Mouse (Mus musculus): Measurements from ENCODE around the gene Gtsf1. TPM values are rescaled to one million over a fixed set of nuclear protein-coding genes. Genes with fewer than 3 reads are reported as not detected.

Gtsf1 gene
- polyA plus RNA-seq, 1 experiment from 2014 or later = 0.33 TPM

DNA sequence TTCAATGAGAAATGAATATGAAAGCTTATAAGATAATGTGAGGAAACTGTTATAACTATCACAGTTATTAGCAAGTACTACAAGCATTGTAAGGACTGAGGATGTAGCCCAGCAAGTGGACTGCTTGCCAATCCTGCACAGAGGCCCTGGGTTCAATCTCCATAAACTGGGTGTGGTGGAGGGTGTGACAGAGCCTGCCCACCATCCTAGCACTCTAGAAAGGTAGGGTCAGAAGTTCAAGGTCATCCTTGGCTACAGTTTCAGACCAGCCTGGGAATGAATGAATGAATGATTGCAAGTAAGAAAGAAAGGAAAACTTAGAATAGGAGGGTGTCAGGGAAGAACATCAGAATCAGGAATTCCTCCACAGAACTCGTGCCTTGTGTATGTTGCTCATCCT lies 66.5 kb downstream of the Gtsf1 start:
- ATAC-seq (ENCODE audit: low FRiP score, low TSS enrichment) (no peak), DNase-seq (no peak)
- 63% methylated on average over 1 of the region's 1 CpGs for WGBS
- no peaks in the 10 kb centered on the region for H3K36me3 ChIP-seq (ENCODE audit: control insufficient read depth, insufficient read depth, low read length)
- no peak overlapping the region for H3K4me2 ChIP-seq (ENCODE audit: low read length)
- peaks cover 13% of the 10 kb centered on the region for H3K4me1 ChIP-seq (ENCODE audit: control insufficient read depth, insufficient read depth, low read length)
- H3K4me3 ChIP-seq (replicated peaks; ENCODE audit: low read depth, low read length) = no peak overlapping the region
- H3K9me3 ChIP-seq (ENCODE audit: control insufficient read depth, low read length) = no peaks in the 10 kb centered on the region
- H3K27ac ChIP-seq (replicated peaks; ENCODE audit: low read depth, low read length) = no peak overlapping the region
- H3K9ac ChIP-seq (replicated peaks; ENCODE audit: low read length) = no peak overlapping the region
- H3K27me3 ChIP-seq (ENCODE audit: control insufficient read depth, insufficient read depth, low read length) = 0 out of 2 replicates have a peak, but pooled peaks cover 4% of the 10 kb centered on the region

DNA sequence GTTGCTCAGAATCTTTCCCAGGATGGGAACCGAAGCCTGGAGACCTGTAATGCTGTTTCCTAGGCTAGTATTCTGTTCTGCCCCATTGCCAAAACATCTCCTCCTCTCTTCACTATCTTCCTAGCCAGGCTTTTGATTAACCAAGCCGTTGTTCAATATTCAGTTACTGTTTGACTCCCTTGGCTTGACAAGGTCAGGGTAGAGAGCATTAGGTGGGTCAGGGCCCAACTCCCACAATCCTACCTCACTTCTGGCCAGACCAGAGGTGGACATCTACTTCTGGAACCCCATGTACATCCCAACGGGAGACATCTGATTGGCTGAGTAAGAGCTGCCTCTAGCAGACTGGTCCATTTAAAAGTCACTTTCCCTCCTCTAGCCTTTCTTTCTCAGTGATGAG lies 67.3 kb downstream of the Gtsf1 start:
- Histone ChIP-seq H3K4me2 (ENCODE audit: low read length) (no peak overlapping the region), H3K9ac (replicated peaks; ENCODE audit: low read length) (no peak overlapping the region)
- 93% methylated on average over 3 of the region's 3 CpGs for WGBS

DNA sequence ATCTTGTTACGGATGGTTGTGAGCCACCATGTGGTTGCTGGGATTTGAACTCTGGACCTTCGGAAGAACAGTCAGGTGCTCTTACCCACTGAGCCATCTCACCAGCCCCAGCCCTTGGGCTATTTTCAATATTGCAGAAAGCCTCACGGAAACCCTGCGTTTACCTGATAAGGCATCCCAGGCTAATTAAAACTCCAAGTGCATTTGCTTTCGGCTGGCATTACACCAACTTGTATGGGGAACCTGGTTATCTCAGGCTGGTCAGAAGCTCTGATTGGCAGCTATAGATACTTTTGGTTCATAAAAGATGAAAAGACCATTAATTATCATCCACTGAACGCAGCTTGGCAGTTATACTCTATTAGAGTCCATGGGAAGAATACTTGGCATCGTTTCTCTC lies 67.9 kb downstream of the Gtsf1 start:
- DNase-seq = no peak
- ATAC-seq (ENCODE audit: low FRiP score, low TSS enrichment) = no peak
- Histone ChIP-seq H3K27ac (replicated peaks; ENCODE audit: low read depth, low read length) (no peak overlapping the region), H3K4me1 (ENCODE audit: control insufficient read depth, insufficient read depth, low read length) (peaks cover 13% of the 10 kb centered on the region), H3K36me3 (ENCODE audit: control insufficient read depth, insufficient read depth, low read length) (no peaks in the 10 kb centered on the region), H3K4me2 (ENCODE audit: low read length) (no peak overlapping the region), H3K9ac (replicated peaks; ENCODE audit: low read length) (no peak overlapping the region), H3K27me3 (ENCODE audit: control insufficient read depth, insufficient read depth, low read length) (0 out of 2 replicates have a peak, but pooled peaks cover 4% of the 10 kb centered on the region), H3K9me3 (ENCODE audit: control insufficient read depth, low read length) (no peaks in the 10 kb centered on the region), H3K4me3 (replicated peaks; ENCODE audit: low read depth, low read length) (no peak overlapping the region)
- WGBS = 81% methylated on average over 6 of the region's 7 CpGs

More for the DNA sequence above, 67.3 kb downstream of the Gtsf1 start:
- no peak for ATAC-seq (ENCODE audit: low FRiP score, low TSS enrichment)
- no peak for DNase-seq
- Histone ChIP-seq H3K27ac (replicated peaks; ENCODE audit: low read depth, low read length) (no peak overlapping the region), H3K27me3 (ENCODE audit: control insufficient read depth, insufficient read depth, low read length) (0 out of 2 replicates have a peak, but pooled peaks cover 4% of the 10 kb centered on the region), H3K4me1 (ENCODE audit: control insufficient read depth, insufficient read depth, low read length) (peaks cover 13% of the 10 kb centered on the region), H3K9me3 (ENCODE audit: control insufficient read depth, low read length) (no peaks in the 10 kb centered on the region), H3K36me3 (ENCODE audit: control insufficient read depth, insufficient read depth, low read length) (no peaks in the 10 kb centered on the region), H3K4me3 (replicated peaks; ENCODE audit: low read depth, low read length) (no peak overlapping the region)

DNA sequence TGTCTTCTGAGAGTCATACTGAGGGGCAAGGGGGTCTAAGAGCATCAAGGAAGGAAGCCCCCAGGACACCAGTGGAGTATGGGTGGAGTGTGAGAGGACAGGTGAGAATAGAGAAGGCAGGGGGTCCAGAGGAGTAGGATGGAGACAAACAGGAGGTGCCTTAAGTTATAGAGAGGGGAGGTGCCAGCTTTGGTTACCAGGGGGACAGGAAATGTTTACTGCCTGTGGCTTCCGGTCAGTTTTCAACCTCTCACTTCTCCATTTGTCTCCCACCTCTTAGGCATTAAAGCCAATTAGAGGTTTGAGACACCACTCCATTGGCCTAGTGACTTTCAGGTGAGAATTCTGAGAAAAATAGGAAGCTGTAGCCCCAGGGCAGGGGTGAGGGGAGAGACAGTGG lies 69.0 kb downstream of the Gtsf1 start:
- 95% methylated on average over 1 of the region's 1 CpGs for WGBS
- Histone ChIP-seq H3K4me1 (ENCODE audit: control insufficient read depth, insufficient read depth, low read length) (peaks cover 9% of the 10 kb centered on the region), H3K4me2 (ENCODE audit: low read length) (no peak overlapping the region), H3K27me3 (ENCODE audit: control insufficient read depth, insufficient read depth, low read length) (0 out of 2 replicates have a peak, but pooled peaks cover 3% of the 10 kb centered on the region), H3K27ac (replicated peaks; ENCODE audit: low read depth, low read length) (no peak overlapping the region), H3K4me3 (replicated peaks; ENCODE audit: low read depth, low read length) (no peak overlapping the region), H3K9me3 (ENCODE audit: control insufficient read depth, low read length) (no peaks in the 10 kb centered on the region), H3K36me3 (ENCODE audit: control insufficient read depth, insufficient read depth, low read length) (no peaks in the 10 kb centered on the region), H3K9ac (replicated peaks; ENCODE audit: low read length) (no peak overlapping the region)
- no peak for DNase-seq
- ATAC-seq (ENCODE audit: low FRiP score, low TSS enrichment) = no peak

DNA sequence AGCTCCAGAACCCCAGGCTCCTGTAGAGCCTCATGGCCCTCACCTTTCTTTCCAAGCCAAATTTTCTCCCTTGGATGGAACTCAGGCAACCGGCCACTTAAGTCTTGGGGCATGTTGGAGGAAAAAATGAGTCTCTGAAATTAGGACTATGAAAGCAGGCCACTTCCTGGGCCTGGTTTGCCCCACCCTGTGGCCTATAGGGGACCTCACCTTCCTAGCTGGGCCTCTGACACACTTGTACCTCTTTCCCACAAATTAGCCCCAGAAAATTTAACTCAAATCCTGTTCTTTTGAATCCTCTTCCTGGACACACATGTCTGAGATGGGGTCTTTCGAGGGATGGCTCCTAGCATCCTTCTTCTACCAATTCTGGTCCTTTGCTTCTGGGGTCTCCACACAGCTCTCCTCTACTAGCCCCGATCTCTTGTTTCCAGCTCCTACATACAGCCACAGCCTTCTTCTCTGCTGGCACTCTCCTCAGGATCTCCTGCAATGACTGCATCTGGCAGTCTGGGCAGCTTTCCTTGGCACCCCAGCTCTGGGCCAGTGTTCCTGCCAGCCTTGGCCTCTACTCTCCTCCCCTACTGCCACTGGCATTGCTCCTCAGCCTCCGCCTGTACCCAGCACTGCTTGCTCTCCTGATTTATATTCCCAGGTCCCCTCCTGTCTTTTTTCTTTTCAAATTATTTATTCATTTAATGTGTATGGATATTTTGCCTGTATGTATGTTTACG lies 70.2 kb downstream of the Gtsf1 start:
- no peaks in the 10 kb centered on the region; the same call in 1 of the 2 replicates for H3K4me1 ChIP-seq (ENCODE audit: control insufficient read depth, insufficient read depth, low read length)
- H3K36me3 ChIP-seq (ENCODE audit: control insufficient read depth, insufficient read depth, low read length) = no peaks in the 10 kb centered on the region
- ATAC-seq (ENCODE audit: low FRiP score, low TSS enrichment) (no peak), DNase-seq (no peak)
- H3K9me3 ChIP-seq (ENCODE audit: control insufficient read depth, low read length) = no peaks in the 10 kb centered on the region
- no peak overlapping the region for H3K4me2 ChIP-seq (ENCODE audit: low read length)
- H3K4me3 ChIP-seq (replicated peaks; ENCODE audit: low read depth, low read length) = no peak overlapping the region
- H3K27ac ChIP-seq (replicated peaks; ENCODE audit: low read depth, low read length) = no peak overlapping the region
- WGBS = 92% methylated on average over 5 of the region's 5 CpGs
- no peak overlapping the region for H3K9ac ChIP-seq (replicated peaks; ENCODE audit: low read length)
- H3K27me3 ChIP-seq (ENCODE audit: control insufficient read depth, insufficient read depth, low read length) = no peaks in the 10 kb centered on the region

DNA sequence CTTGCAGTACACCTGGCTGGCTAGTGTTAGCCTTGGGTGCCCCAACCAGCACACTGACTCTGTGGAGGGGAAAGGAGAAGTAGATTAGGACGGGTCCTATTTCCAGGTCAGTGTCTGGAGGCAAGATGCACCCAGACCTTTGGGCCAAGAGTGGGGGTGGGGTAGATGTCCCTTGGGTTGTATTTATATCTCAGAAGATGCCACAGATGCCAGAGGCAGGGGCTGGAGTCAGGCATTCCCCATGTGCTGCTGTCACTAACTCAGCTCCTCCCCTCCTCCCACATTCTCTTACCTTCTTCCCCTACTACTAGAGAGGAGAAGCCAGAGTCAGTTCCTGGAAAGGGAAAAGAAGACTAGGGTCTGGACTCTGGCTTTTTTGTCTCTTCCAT lies 71.2 kb downstream of the Gtsf1 start:
- H3K27me3 ChIP-seq (ENCODE audit: control insufficient read depth, insufficient read depth, low read length) = no peaks in the 10 kb centered on the region
- H3K27ac ChIP-seq (replicated peaks; ENCODE audit: low read depth, low read length) = no peak overlapping the region
- no peak overlapping the region for H3K4me2 ChIP-seq (ENCODE audit: low read length)
- H3K4me1 ChIP-seq (ENCODE audit: control insufficient read depth, insufficient read depth, low read length) = no peaks in the 10 kb centered on the region
- H3K4me3 ChIP-seq (replicated peaks; ENCODE audit: low read depth, low read length) = no peak overlapping the region
- no peaks in the 10 kb centered on the region for H3K9me3 ChIP-seq (ENCODE audit: control insufficient read depth, low read length)
- ATAC-seq (ENCODE audit: low FRiP score, low TSS enrichment) (no peak), DNase-seq (no peak)
- no peak overlapping the region for H3K9ac ChIP-seq (replicated peaks; ENCODE audit: low read length)
- 85% methylated on average over 1 of the region's 1 CpGs for WGBS
- H3K36me3 ChIP-seq (ENCODE audit: control insufficient read depth, insufficient read depth, low read length) = no peaks in the 10 kb centered on the region

DNA sequence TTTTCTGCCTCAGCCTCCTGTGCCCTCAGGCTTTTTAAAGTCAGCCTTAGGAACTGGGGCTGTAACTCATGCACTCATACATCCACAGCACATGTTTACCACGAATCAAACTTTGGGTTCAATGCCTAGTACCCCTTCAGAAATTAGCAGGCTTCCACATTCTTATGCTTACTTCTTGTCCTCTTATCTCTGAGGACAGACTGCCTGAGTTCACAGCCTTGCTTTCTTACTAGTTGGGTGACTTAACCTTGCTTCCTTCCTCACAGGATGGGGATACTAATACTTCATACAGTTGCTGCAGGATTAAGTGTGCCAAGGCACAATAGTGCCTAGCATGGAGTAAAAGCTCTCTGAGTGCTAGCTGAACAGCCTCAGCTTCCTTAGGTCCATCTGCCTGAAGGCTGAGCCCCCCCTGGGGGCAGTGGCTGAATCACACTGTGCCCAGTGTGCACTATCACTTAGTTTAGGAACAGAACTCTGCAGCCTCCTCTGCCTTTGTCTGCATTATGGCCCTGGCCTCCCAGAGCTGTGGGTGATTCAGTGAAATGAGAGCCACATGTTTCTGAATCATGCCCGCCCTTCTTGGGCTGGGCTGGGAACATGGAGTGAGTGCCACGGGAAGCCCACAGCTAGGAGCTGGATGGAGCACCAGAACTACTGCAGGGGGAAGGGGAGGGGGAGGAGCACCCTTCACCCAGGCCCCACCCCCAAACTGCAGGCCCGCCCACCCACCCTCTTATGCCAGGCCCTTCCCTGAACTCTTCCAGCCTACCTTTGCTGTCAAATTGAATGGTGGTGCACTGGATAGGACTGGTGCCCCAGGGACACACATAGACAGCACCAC lies 71.8 kb downstream of the Gtsf1 start:
- ATAC-seq (ENCODE audit: low FRiP score, low TSS enrichment) (no peak; the same call in 1 of the 2 replicates), DNase-seq (no peak)
- Histone ChIP-seq H3K27ac (replicated peaks; ENCODE audit: low read depth, low read length) (no peak overlapping the region), H3K36me3 (ENCODE audit: control insufficient read depth, insufficient read depth, low read length) (no peaks in the 10 kb centered on the region), H3K9me3 (ENCODE audit: control insufficient read depth, low read length) (no peaks in the 10 kb centered on the region), H3K4me3 (replicated peaks; ENCODE audit: low read depth, low read length) (no peak overlapping the region), H3K4me1 (ENCODE audit: control insufficient read depth, insufficient read depth, low read length) (no peaks in the 10 kb centered on the region), H3K27me3 (ENCODE audit: control insufficient read depth, insufficient read depth, low read length) (no peaks in the 10 kb centered on the region), H3K4me2 (ENCODE audit: low read length) (no peak overlapping the region), H3K9ac (replicated peaks; ENCODE audit: low read length) (no peak overlapping the region)
- 47% methylated on average over 4 of the region's 4 CpGs for WGBS

DNA sequence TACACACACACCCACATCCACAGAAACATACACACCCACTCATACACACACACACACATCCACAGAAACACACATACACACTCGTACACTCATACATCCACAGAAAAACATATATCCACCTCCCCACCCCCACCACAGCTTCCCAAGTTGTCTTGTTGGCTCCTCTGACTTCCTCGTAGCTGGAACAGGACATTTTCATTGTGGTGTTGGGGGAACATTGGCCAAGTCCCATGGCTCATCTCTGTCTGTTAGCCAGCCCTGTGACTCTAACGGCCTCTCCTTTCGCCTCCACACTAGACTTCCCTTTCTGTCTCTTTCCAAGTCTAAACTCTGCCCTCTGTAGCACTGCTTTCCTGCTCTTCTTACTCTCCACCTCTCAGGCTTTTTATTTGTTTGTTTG lies 72.5 kb downstream of the Gtsf1 start:
- no peaks in the 10 kb centered on the region for H3K9me3 ChIP-seq (ENCODE audit: control insufficient read depth, low read length)
- no peaks in the 10 kb centered on the region for H3K4me1 ChIP-seq (ENCODE audit: control insufficient read depth, insufficient read depth, low read length)
- no peak overlapping the region for H3K27ac ChIP-seq (replicated peaks; ENCODE audit: low read depth, low read length)
- 93% methylated on average over 4 of the region's 4 CpGs for WGBS
- H3K9ac ChIP-seq (replicated peaks; ENCODE audit: low read length) = no peak overlapping the region
- no peak for ATAC-seq (ENCODE audit: low FRiP score, low TSS enrichment)
- H3K27me3 ChIP-seq (ENCODE audit: control insufficient read depth, insufficient read depth, low read length) = no peaks in the 10 kb centered on the region
- no peak for DNase-seq
- H3K4me3 ChIP-seq (replicated peaks; ENCODE audit: low read depth, low read length) = no peak overlapping the region
- H3K36me3 ChIP-seq (ENCODE audit: control insufficient read depth, insufficient read depth, low read length) = no peaks in the 10 kb centered on the region
- no peak overlapping the region for H3K4me2 ChIP-seq (ENCODE audit: low read length)

All from midbrain, embryonic 14.5 days (tissue).